Mouse (Mus musculus): ENCODE results near the gene Catip. TPM values are rescaled to one million over a fixed set of nuclear protein-coding genes. Genes with fewer than 3 reads are reported as not detected.

Gene Catip
- 0.66 TPM for polyA plus RNA-seq (2014; fragmentation: Illumina TruSeq; extraction: RNeasy Lipid Tissue Mini Kit (QIAGEN cat#74804))

GRCm38 (mm10) chr1:74361812-74362211 is at the start of gene Catip:
Catip (plus strand) TSS chr1:74362108.

GRCm38 (mm10) chr1:74374980-74375379 is 13.1 kb downstream of the Catip start, which contains the start of gene Slc11a1:
Slc11a1 (plus strand) TSS chr1:74375195.

GRCm38 (mm10) chr1:74390924-74391748 is 29.2 kb downstream of the Catip start, which contains the start of gene Ctdsp1:
Ctdsp1 (plus strand) TSS chr1:74391509.

GRCm38 (mm10) chr1:74408589-74409504 is 46.9 kb downstream of the Catip start, which contains the start of gene Vil1:
Vil1 (plus strand) TSS chr1:74409376.

Other genes with a start within 250 kb of the Catip start
- gene Tns1, start 237.7 kb upstream of the Catip start, polyA plus RNA-seq (2014; fragmentation: Illumina TruSeq; extraction: RNeasy Lipid Tissue Mini Kit (QIAGEN cat#74804)) = 21.1 TPM
- gene Rufy4, start 236.6 kb upstream of the Catip start, polyA plus RNA-seq (2014; fragmentation: Illumina TruSeq; extraction: RNeasy Lipid Tissue Mini Kit (QIAGEN cat#74804)) = not detected
- 0.14 TPM for gene Cxcr2, start 208.1 kb upstream of the Catip start, polyA plus RNA-seq (2014; fragmentation: Illumina TruSeq; extraction: RNeasy Lipid Tissue Mini Kit (QIAGEN cat#74804))
- gene Cxcr1, start 167.5 kb upstream of the Catip start, polyA plus RNA-seq (2014; fragmentation: Illumina TruSeq; extraction: RNeasy Lipid Tissue Mini Kit (QIAGEN cat#74804)) = not detected
- gene Arpc2, start 126.0 kb upstream of the Catip start, polyA plus RNA-seq (2014; fragmentation: Illumina TruSeq; extraction: RNeasy Lipid Tissue Mini Kit (QIAGEN cat#74804)) = 525 TPM
- not detected for gene Gpbar1, start 83.6 kb upstream of the Catip start, polyA plus RNA-seq (2014; fragmentation: Illumina TruSeq; extraction: RNeasy Lipid Tissue Mini Kit (QIAGEN cat#74804))
- 2.7 TPM for gene Aamp, start 77.4 kb upstream of the Catip start, polyA plus RNA-seq (2014; fragmentation: Illumina TruSeq; extraction: RNeasy Lipid Tissue Mini Kit (QIAGEN cat#74804))
- gene Pnkd, start 77.2 kb upstream of the Catip start, polyA plus RNA-seq (2014; fragmentation: Illumina TruSeq; extraction: RNeasy Lipid Tissue Mini Kit (QIAGEN cat#74804)) = 1.7 TPM
- gene Tmbim1, start 56.5 kb upstream of the Catip start, polyA plus RNA-seq (2014; fragmentation: Illumina TruSeq; extraction: RNeasy Lipid Tissue Mini Kit (QIAGEN cat#74804)) = 23.4 TPM
- gene Slc11a1, start 13.1 kb downstream of the Catip start, polyA plus RNA-seq (2014; fragmentation: Illumina TruSeq; extraction: RNeasy Lipid Tissue Mini Kit (QIAGEN cat#74804)) = 1.0 TPM
- gene Ctdsp1, start 29.4 kb downstream of the Catip start, polyA plus RNA-seq (2014; fragmentation: Illumina TruSeq; extraction: RNeasy Lipid Tissue Mini Kit (QIAGEN cat#74804)) = 19.9 TPM
- gene Vil1, start 47.3 kb downstream of the Catip start, polyA plus RNA-seq (2014; fragmentation: Illumina TruSeq; extraction: RNeasy Lipid Tissue Mini Kit (QIAGEN cat#74804)) = 0.83 TPM
- 40.9 TPM for gene Cnot9, start 143.9 kb downstream of the Catip start, polyA plus RNA-seq (2014; fragmentation: Illumina TruSeq; extraction: RNeasy Lipid Tissue Mini Kit (QIAGEN cat#74804))
- gene Plcd4, start 180.8 kb downstream of the Catip start, polyA plus RNA-seq (2014; fragmentation: Illumina TruSeq; extraction: RNeasy Lipid Tissue Mini Kit (QIAGEN cat#74804)) = not detected
- gene Usp37, start 182.2 kb downstream of the Catip start, polyA plus RNA-seq (2014; fragmentation: Illumina TruSeq; extraction: RNeasy Lipid Tissue Mini Kit (QIAGEN cat#74804)) = 46.6 TPM
- gene Zfp142, start 226.1 kb downstream of the Catip start, polyA plus RNA-seq (2014; fragmentation: Illumina TruSeq; extraction: RNeasy Lipid Tissue Mini Kit (QIAGEN cat#74804)) = 7.6 TPM
- 4.4 TPM for gene Bcs1l, start 226.2 kb downstream of the Catip start, polyA plus RNA-seq (2014; fragmentation: Illumina TruSeq; extraction: RNeasy Lipid Tissue Mini Kit (QIAGEN cat#74804))
- 14.6 TPM for gene Rnf25, start 239.3 kb downstream of the Catip start, polyA plus RNA-seq (2014; fragmentation: Illumina TruSeq; extraction: RNeasy Lipid Tissue Mini Kit (QIAGEN cat#74804))
- 4.6 TPM for gene Stk36, start 239.3 kb downstream of the Catip start, polyA plus RNA-seq (2014; fragmentation: Illumina TruSeq; extraction: RNeasy Lipid Tissue Mini Kit (QIAGEN cat#74804))

All from ovary, adult 10 weeks (tissue).